Mouse (Mus musculus): Measurements from ENCODE around the gene Fcnb. TPM values are rescaled to one million over a fixed set of nuclear protein-coding genes. Genes with fewer than 3 reads are reported as not detected.
A peak's percentile ranks its signal among the peaks of the same experiment; 100 is the strongest.

Fcnb gene
- total RNA-seq, 2 experiments from 2014 or later = 1.3 TPM; not detected in 1

- ATAC-seq (replicated peaks; ENCODE audit: low FRiP score, low TSS enrichment, poor library complexity, severe bottlenecking) = no peak
Observed at GRCm38 (mm10) chr2:28090299-28091008, 5.8 kb upstream of the Fcnb start.

- ATAC-seq (replicated peaks; ENCODE audit: low FRiP score, low TSS enrichment, poor library complexity, severe bottlenecking) = no peak
Observed at GRCm38 (mm10) chr2:28089095-28089494, 4.4 kb upstream of the Fcnb start.

- ATAC-seq (replicated peaks; ENCODE audit: low FRiP score, low TSS enrichment, poor library complexity, severe bottlenecking) = no peak
Observed at GRCm38 (mm10) chr2:28086112-28086511, 1.4 kb upstream of the Fcnb start.

GRCm38 (mm10) chr2:28075616-28076187 lies 9.0 kb downstream of the Fcnb start:
- ATAC-seq (replicated peaks; ENCODE audit: low FRiP score, low TSS enrichment, poor library complexity, severe bottlenecking) = peak; percentile 69

GRCm38 (mm10) chr2:28068537-28068878 lies 16.2 kb downstream of the Fcnb start:
- ATAC-seq (replicated peaks; ENCODE audit: low FRiP score, low TSS enrichment, poor library complexity, severe bottlenecking) = peak; percentile 80

GRCm38 (mm10) chr2:28067821-28068536 lies 16.7 kb downstream of the Fcnb start:
- 0 out of 2 replicates have a peak, but pooled peaks have one; percentile 32 for ATAC-seq (replicated peaks; ENCODE audit: low FRiP score, low TSS enrichment, poor library complexity, severe bottlenecking)

GRCm38 (mm10) chr2:28067175-28067574 lies 17.5 kb downstream of the Fcnb start:
- ATAC-seq (replicated peaks; ENCODE audit: low FRiP score, low TSS enrichment, poor library complexity, severe bottlenecking) = no peak

GRCm38 (mm10) chr2:28066686-28067085 lies 18.0 kb downstream of the Fcnb start:
- no peak for ATAC-seq (replicated peaks; ENCODE audit: low FRiP score, low TSS enrichment, poor library complexity, severe bottlenecking)

- no peak for ATAC-seq (replicated peaks; ENCODE audit: low FRiP score, low TSS enrichment, poor library complexity, severe bottlenecking)
Observed at GRCm38 (mm10) chr2:28065081-28065651, 19.5 kb downstream of the Fcnb start.

- ATAC-seq (replicated peaks; ENCODE audit: low FRiP score, low TSS enrichment, poor library complexity, severe bottlenecking) = peak; percentile 71
Observed at GRCm38 (mm10) chr2:28064339-28065080, 20.2 kb downstream of the Fcnb start.

- 0 out of 2 replicates have a peak, but pooled peaks have one; percentile 31 for ATAC-seq (replicated peaks; ENCODE audit: low FRiP score, low TSS enrichment, poor library complexity, severe bottlenecking)
Observed at GRCm38 (mm10) chr2:28063711-28064338, 20.9 kb downstream of the Fcnb start.

- ATAC-seq (replicated peaks; ENCODE audit: low FRiP score, low TSS enrichment, poor library complexity, severe bottlenecking) = no peak
Observed at GRCm38 (mm10) chr2:28059922-28060321, 24.8 kb downstream of the Fcnb start.

- ATAC-seq (replicated peaks; ENCODE audit: low FRiP score, low TSS enrichment, poor library complexity, severe bottlenecking) = no peak
Observed at GRCm38 (mm10) chr2:28047092-28047491, 37.6 kb downstream of the Fcnb start.

GRCm38 (mm10) chr2:28046311-28046710 lies 38.4 kb downstream of the Fcnb start:
- ATAC-seq (replicated peaks; ENCODE audit: low FRiP score, low TSS enrichment, poor library complexity, severe bottlenecking) = no peak

- ATAC-seq (replicated peaks; ENCODE audit: low FRiP score, low TSS enrichment, poor library complexity, severe bottlenecking) = no peak
Observed at GRCm38 (mm10) chr2:28044920-28045598, 39.6 kb downstream of the Fcnb start.

GRCm38 (mm10) chr2:28040466-28040865 lies 44.2 kb downstream of the Fcnb start:
- ATAC-seq (replicated peaks; ENCODE audit: low FRiP score, low TSS enrichment, poor library complexity, severe bottlenecking) = no peak

- no peak for ATAC-seq (replicated peaks; ENCODE audit: low FRiP score, low TSS enrichment, poor library complexity, severe bottlenecking)
Observed at GRCm38 (mm10) chr2:28039647-28040325, 44.9 kb downstream of the Fcnb start.
